Mouse (Mus musculus) limb, embryonic 10.5 days (tissue): ENCODE data around the gene Nrros. TPM values are rescaled to one million over a fixed set of nuclear protein-coding genes. Genes with fewer than 3 reads are reported as not detected.

Experiments
- DNase-seq: peaks from one replicate; pipeline ENCODE4 v3.0.0-alpha.2; 2017; ENCODE audit warnings: low spot score
- H3K27ac ChIP-seq: fragments of 300-500 bp; sonication (generic); 2 replicates; pipeline ENCODE4 v1.5.1; 2016; ENCODE audit warnings: mild to moderate bottlenecking
- H3K27me3 ChIP-seq: fragments of 300-500 bp; sonication (generic); 2 replicates; pipeline ENCODE4 v1.6.1; 2016; ENCODE audit warnings: low read depth, mild to moderate bottlenecking; ENCODE audit not compliant: poor library complexity, severe bottlenecking
- H3K36me3 ChIP-seq: fragments of 300-500 bp; sonication (generic); 2 replicates; pipeline ENCODE4 v1.6.1; 2016; ENCODE audit warnings: mild to moderate bottlenecking, moderate library complexity
- H3K4me1 ChIP-seq: fragments of 300-500 bp; sonication (generic); 2 replicates; pipeline ENCODE4 v1.6.1; 2016
- H3K4me3 ChIP-seq: fragments of 300-500 bp; sonication (generic); 2 replicates; pipeline ENCODE4 v1.5.1; 2016; ENCODE audit warnings: mild to moderate bottlenecking, moderate library complexity
- H3K9me3 ChIP-seq: fragments of 300-500 bp; sonication (generic); replicated peaks from 2 replicates; pipeline ENCODE4 v1.6.1; 2016; ENCODE audit warnings: mild to moderate bottlenecking
- WGBS: fragments of 180-500 bp; shearing (Covaris S2); methylation state at CpG from one replicate; pipeline ENCODE4 v1.1.7; 2016; 5-methylcytosine and 5-hydroxymethylcytosine counted together
- polyA plus RNA-seq: library from polyadenylated mRNA; unstranded; fragments of >200 nt; fragmentation: Nextera tagmentation; extraction: Ambion mirVana; gene quantifications from 2 replicates; pipeline ENCODE4 v1.2.1, GENCODE M21; 2016

The Nrros gene
- polyA plus RNA-seq, 1 experiment from 2014 or later: 7.5 TPM

- Histone ChIP-seq H3K27me3 (no peaks in the 10 kb centered on the region), H3K36me3 (peaks cover 9% of the 10 kb centered on the region; the same call in 1 of the 2 replicates), H3K27ac (no peak overlapping the region), H3K9me3 (no peaks in the 10 kb centered on the region), H3K4me3 (no peak overlapping the region), H3K4me1 (peaks cover 3% of the 10 kb centered on the region; the same call in 1 of the 2 replicates)
- WGBS: 76% methylated on average over 13 of the region's 13 CpGs
- no peak for DNase-seq
These were observed 11.0 kb downstream of the Nrros start for GRCm38 (mm10) chr16:32154437-32154836.

GRCm38 (mm10) chr16:32153976-32154375 lies 11.4 kb downstream of the Nrros start:
- 79% methylated on average over 1 of the region's 1 CpGs for WGBS
- H3K4me3 ChIP-seq: no peak overlapping the region
- peaks cover 3% of the 10 kb centered on the region; the same call in 1 of the 2 replicates for H3K4me1 ChIP-seq
- no peak for DNase-seq
- peaks cover 9% of the 10 kb centered on the region; the same call in 1 of the 2 replicates for H3K36me3 ChIP-seq
- H3K27ac ChIP-seq: no peak overlapping the region
- no peaks in the 10 kb centered on the region for H3K9me3 ChIP-seq
- H3K27me3 ChIP-seq: no peaks in the 10 kb centered on the region

- 57% methylated on average over 12 of the region's 13 CpGs for WGBS
- Histone ChIP-seq H3K27me3 (no peaks in the 10 kb centered on the region), H3K4me3 (peak overlapping the region; percentile 31), H3K4me1 (no peaks in the 10 kb centered on the region), H3K27ac (peak overlapping the region; percentile 68), H3K9me3 (peaks cover 2% of the 10 kb centered on the region; the same call in 1 of the 2 replicates), H3K36me3 (peaks cover 23% of the 10 kb centered on the region)
- DNase-seq: peak; percentile 36
These were observed 17.7 kb downstream of the Nrros start for GRCm38 (mm10) chr16:32147589-32148207.

- no peak for DNase-seq
- no peaks in the 10 kb centered on the region for H3K27me3 ChIP-seq
These were observed 20.8 kb downstream of the Nrros start for GRCm38 (mm10) chr16:32144592-32144991.

GRCm38 (mm10) chr16:32143766-32144165 lies 21.6 kb downstream of the Nrros start:
- H3K4me3 ChIP-seq: no peak overlapping the region
- H3K4me1 ChIP-seq: no peaks in the 10 kb centered on the region
- WGBS: 94% methylated on average over 15 of the region's 15 CpGs
- DNase-seq: no peak
- H3K9me3 ChIP-seq: peaks cover 2% of the 10 kb centered on the region; the same call in 1 of the 2 replicates
- no peak overlapping the region for H3K27ac ChIP-seq
- H3K27me3 ChIP-seq: no peaks in the 10 kb centered on the region
- H3K36me3 ChIP-seq: peaks cover 27% of the 10 kb centered on the region

More at GRCm38 (mm10) chr16:32144592-32144991, 20.8 kb downstream of the Nrros start:
- Histone ChIP-seq H3K4me3 (no peak overlapping the region), H3K36me3 (peaks cover 27% of the 10 kb centered on the region), H3K27ac (no peak overlapping the region), H3K9me3 (peaks cover 2% of the 10 kb centered on the region; the same call in 1 of the 2 replicates), H3K4me1 (no peaks in the 10 kb centered on the region)
- WGBS: 94% methylated on average over 17 of the region's 17 CpGs

DNA sequence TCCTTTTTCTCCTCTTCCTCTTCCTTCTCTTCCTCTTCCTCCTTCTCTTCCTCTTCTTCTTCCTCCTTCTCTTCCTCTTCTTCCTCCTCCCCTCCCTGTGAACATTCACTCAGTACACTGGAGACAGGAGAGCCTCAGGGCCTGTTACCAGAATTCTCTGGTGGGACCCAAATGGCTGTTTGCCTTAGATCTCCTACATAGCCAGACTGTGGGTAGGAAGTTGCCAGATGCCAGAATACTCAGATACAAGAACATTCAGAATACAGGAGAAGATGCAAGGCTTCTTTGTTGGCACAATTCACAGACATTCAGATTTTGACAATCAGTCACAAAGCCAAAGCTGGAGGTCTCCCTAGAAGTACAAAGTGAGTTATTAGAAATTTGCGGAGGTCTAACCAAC lies 26.4 kb downstream of the Nrros start:
- H3K36me3 ChIP-seq: peaks cover 17% of the 10 kb centered on the region
- 95% methylated on average over 1 of the region's 1 CpGs for WGBS
- DNase-seq: no peak
- H3K9me3 ChIP-seq: no peaks in the 10 kb centered on the region; the same call in 1 of the 2 replicates
- no peaks in the 10 kb centered on the region for H3K27me3 ChIP-seq
- H3K4me1 ChIP-seq: no peaks in the 10 kb centered on the region
- H3K27ac ChIP-seq: no peak overlapping the region
- no peak overlapping the region for H3K4me3 ChIP-seq

DNA sequence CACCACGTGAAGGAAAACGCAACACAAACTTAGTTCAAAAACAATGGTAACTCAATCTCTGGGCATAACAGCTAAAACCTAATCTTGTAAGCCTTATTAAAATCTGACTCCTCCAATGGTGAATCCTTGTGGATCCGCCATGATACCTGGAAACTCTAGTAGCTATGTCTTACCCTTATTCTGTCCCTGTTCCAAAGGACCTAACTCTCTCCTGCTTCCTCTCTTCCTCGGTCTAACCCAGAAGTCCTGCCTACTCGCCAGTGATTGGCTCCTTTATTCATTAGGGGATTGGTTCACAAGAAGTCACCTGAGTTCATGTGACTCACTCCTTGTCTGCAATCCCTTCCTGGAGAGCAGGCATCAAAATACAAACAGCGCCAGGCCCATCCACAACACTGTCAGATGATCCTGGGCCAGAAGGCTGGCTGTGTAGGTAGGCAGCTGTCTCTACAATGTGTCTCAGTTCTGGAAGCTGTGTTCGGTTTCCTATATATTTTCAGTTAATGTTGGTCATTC lies 29.5 kb downstream of the Nrros start:
- Histone ChIP-seq H3K9me3 (no peaks in the 10 kb centered on the region), H3K4me1 (no peaks in the 10 kb centered on the region), H3K27ac (no peak overlapping the region), H3K36me3 (no peaks in the 10 kb centered on the region), H3K27me3 (no peaks in the 10 kb centered on the region), H3K4me3 (no peak overlapping the region)
- WGBS: 84% methylated on average over 7 of the region's 7 CpGs
- no peak for DNase-seq

DNA sequence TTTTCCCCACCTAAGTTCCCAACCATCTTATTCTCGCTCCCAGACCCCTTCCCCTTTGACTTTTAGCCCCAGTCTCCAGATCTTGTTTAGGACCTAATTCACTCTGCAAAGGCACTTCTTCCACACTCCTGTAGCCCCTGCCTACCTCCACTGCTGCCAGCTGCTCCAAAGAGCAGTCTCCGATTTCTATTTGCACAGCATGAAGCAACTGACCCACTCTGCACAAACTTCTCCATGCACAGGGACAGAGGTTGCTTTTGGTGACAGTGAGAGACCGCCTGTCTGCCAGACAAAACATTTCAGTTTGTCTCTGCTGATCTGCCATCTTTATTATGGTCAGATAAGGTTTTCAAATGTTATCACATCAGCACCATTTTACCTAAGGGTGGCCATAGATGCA lies 32.2 kb downstream of the Nrros start:
- Histone ChIP-seq H3K27ac (no peak overlapping the region), H3K27me3 (no peaks in the 10 kb centered on the region), H3K9me3 (no peaks in the 10 kb centered on the region), H3K4me1 (no peaks in the 10 kb centered on the region), H3K36me3 (no peaks in the 10 kb centered on the region), H3K4me3 (no peak overlapping the region)
- DNase-seq: no peak
- 90% methylated on average over 3 of the region's 3 CpGs for WGBS

GRCm38 (mm10) chr16:32130190-32130826 lies 35.1 kb downstream of the Nrros start:
- no peaks in the 10 kb centered on the region for H3K27me3 ChIP-seq
- 66% methylated on average over 16 of the region's 16 CpGs for WGBS
- H3K4me3 ChIP-seq: 0 out of 2 replicates have a peak overlapping the region, but pooled peaks have one; percentile 0
- no peaks in the 10 kb centered on the region for H3K4me1 ChIP-seq
- DNase-seq: no peak
- H3K9me3 ChIP-seq: no peaks in the 10 kb centered on the region
- no peaks in the 10 kb centered on the region for H3K36me3 ChIP-seq
- H3K27ac ChIP-seq: no peak overlapping the region

- no peak overlapping the region for H3K27ac ChIP-seq
- DNase-seq: no peak
- no peaks in the 10 kb centered on the region for H3K27me3 ChIP-seq
- no peaks in the 10 kb centered on the region for H3K36me3 ChIP-seq
- 80% methylated on average over 20 of the region's 20 CpGs for WGBS
- H3K4me1 ChIP-seq: no peaks in the 10 kb centered on the region
- H3K4me3 ChIP-seq: 0 out of 2 replicates have a peak overlapping the region, but pooled peaks have one; percentile 0
- H3K9me3 ChIP-seq: no peaks in the 10 kb centered on the region
These were observed 35.8 kb downstream of the Nrros start for GRCm38 (mm10) chr16:32129449-32130189.

DNA sequence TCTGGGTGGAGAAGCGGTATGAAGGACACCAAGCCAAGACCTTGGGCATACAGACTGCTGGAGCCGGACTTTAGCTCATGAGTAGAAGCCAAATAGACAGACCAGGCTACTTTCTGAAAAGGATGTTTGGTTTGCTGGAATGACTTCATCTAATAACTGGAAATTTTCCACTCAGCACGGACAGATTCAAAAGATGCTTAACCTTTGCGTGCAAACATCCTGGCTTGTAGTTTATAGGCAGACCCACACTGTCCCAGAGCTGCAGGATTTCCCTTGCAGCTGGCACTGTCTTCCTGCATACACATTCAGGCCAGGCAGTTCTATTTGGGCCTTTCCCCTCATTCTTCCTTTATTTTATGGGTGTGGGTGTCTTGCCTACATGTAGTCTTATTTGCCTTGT lies 38.3 kb downstream of the Nrros start:
- H3K4me1 ChIP-seq: no peaks in the 10 kb centered on the region
- no peak overlapping the region for H3K4me3 ChIP-seq
- DNase-seq: no peak
- no peak overlapping the region for H3K27ac ChIP-seq
- H3K36me3 ChIP-seq: no peaks in the 10 kb centered on the region
- H3K27me3 ChIP-seq: no peaks in the 10 kb centered on the region
- WGBS: 96% methylated on average over 4 of the region's 4 CpGs
- H3K9me3 ChIP-seq: no peaks in the 10 kb centered on the region

DNA sequence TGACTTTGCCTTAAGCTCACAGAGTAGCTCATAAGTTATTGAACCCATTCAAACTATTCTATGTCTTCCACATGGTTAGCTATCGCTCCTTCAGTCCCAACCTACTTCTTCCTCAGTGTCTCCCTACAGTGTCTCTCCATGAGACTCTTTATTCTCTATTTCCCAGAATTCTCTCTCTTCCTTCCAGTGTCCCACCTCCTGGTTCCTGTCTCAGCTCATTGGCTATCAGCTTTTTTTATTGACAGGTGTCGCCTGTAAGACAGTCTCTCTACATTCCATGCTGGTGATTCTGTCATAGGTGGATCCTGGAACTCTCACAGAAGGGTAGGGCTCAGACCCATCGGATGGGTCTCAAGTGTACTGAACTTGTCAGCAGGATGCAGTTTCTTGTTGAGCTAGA lies 40.0 kb downstream of the Nrros start:
- Histone ChIP-seq H3K27ac (no peak overlapping the region), H3K4me1 (no peaks in the 10 kb centered on the region), H3K9me3 (no peaks in the 10 kb centered on the region), H3K36me3 (no peaks in the 10 kb centered on the region), H3K4me3 (no peak overlapping the region), H3K27me3 (no peaks in the 10 kb centered on the region)
- no peak for DNase-seq
- whole genome bisulfite sequencing: 92% methylated on average over 3 of the region's 3 CpGs
